Mouse (Mus musculus): ENCODE measurements at regions not wholly inside any gene's neighbourhood (a gene's known extent, or its start where the extent isn't known, plus 50 kb on each side); places are given as distances from the start of the nearest gene placed in this dataset.

GRCm38 (mm10) chr3:15243584-15243983 is 88.5 kb downstream of the Gm9733 start:
- Histone ChIP-seq H3K4me1 (ENCODE audit: control insufficient read depth, insufficient read depth, insufficient read length, low read length) (no peaks in the 10 kb centered on the region), H3K36me3 (ENCODE audit: control insufficient read depth, insufficient read depth, low read length) (no peaks in the 10 kb centered on the region), H3K27me3 (ENCODE audit: control insufficient read depth, insufficient read depth, low read length) (no peaks in the 10 kb centered on the region), H3K27ac (ENCODE audit: insufficient read depth, low read depth, low read length) (no peak overlapping the region), H3K4me3 (ENCODE audit: low read depth, low read length) (no peak overlapping the region)
- TF ChIP-seq CTCF (IDR thresholded peaks at IDR 0.05; ENCODE audit: extremely low read depth, insufficient read length, insufficient replicate concordance, low read depth, low read length) (no peak), POLR2A (IDR thresholded peaks at IDR 0.05; ENCODE audit: low read depth, low read length) (no peak)
- WGBS, result 56% methylated on average over 5 of the region's 5 CpGs

- Histone ChIP-seq H3K4me1 (ENCODE audit: control insufficient read depth, insufficient read depth, insufficient read length, low read length) (no peaks in the 10 kb centered on the region), H3K4me3 (ENCODE audit: low read depth, low read length) (no peak overlapping the region), H3K27me3 (ENCODE audit: control insufficient read depth, insufficient read depth, low read length) (no peaks in the 10 kb centered on the region), H3K36me3 (ENCODE audit: control insufficient read depth, insufficient read depth, low read length) (no peaks in the 10 kb centered on the region), H3K27ac (ENCODE audit: insufficient read depth, low read depth, low read length) (no peak overlapping the region)
- TF ChIP-seq POLR2A (IDR thresholded peaks at IDR 0.05; ENCODE audit: low read depth, low read length) (no peak), CTCF (IDR thresholded peaks at IDR 0.05; ENCODE audit: extremely low read depth, insufficient read length, insufficient replicate concordance, low read depth, low read length) (no peak)
- WGBS, result 19% methylated on average over 6 of the region's 6 CpGs
These were observed 87.1 kb downstream of the Gm9733 start for GRCm38 (mm10) chr3:15244999-15245398.

All from small intestine, adult 2 months (tissue).